Mouse (Mus musculus) embryo, embryonic 10 days (tissue): ENCODE measurements around the gene Pthlh.
"Not testable (repeated sequence)": the region's sequence is repeated elsewhere in the genome, so short reads cannot be mapped to it uniquely, and the experiment has no call there.

Experiments
- DNase-seq: peaks from one replicate; pipeline ENCODE4 v3.0.0-alpha.2; 2015; ENCODE audit warnings: low spot score

Gene Pthlh

DNA sequence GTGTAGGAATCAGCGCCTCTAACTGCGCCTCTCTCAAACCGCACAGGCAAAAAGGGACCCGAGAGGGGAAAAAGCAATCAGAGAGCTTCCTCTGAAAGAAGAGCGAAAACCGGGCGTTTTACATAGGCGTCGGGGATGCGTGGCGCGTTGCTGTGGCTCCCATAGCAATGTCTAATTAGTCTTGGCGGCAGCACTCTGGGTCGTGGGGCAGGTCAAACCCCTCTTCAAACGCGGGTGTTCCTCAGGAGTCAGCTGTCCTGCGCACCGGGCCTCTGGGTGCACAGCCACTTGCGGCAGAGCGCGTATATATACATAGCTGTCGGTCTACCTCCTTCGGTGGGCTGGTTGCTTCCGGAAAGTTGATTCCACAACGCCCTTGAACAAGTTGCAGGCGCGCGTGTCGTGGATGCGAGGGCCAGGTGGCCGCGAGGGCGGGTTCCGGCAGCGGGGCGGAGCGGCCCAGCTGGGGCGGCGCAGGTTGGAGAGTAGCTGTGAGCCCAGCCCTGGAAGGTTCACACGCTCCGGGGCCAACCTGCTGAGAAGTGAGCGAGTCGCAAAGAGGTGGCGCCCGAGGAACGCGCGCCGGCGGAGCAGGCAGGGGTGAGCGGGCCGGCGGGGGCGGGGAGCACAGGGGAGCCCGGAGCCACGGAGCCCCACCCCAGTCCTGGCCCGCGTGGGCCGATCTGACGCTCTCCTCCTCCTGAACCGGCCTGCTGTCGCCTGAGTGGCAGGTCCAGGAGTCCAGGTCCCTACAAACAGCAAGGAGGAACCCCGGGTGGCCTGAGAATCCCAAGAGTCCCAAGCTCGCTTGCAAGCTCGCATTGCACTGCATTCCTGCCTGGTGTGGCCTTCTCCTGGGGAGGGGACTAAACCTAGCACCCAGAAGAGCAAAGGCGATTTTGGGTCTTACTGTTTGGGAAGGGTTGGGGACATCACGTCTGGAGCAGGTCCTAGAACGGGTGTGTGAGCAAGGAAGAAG is at the start of gene Pthlh:
TSS of gene Pthlh (minus strand) at position 597 of the 979 bp plus-strand sequence.
- DNase-seq: peak; percentile 73

DNA sequence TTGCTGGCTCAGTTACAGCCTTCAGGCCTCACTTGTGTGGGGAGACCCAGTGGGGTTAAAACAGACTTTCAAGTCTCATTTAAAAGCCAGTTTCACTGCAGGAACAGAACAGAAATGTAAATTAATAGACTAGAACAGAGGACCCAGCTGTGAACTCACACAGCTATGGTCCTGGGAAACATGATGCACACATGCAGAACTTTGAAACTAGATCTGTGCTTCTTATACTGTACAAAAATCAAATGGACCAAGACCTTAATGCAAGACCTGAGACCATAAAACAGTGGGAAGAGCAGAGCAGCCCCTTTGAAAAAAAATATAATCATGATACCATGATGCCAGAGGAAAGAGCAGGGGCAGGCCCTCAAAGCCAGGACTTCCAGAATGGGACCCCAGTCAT is 49.3 kb upstream of the Pthlh start:
- DNase-seq: no peak

DNA sequence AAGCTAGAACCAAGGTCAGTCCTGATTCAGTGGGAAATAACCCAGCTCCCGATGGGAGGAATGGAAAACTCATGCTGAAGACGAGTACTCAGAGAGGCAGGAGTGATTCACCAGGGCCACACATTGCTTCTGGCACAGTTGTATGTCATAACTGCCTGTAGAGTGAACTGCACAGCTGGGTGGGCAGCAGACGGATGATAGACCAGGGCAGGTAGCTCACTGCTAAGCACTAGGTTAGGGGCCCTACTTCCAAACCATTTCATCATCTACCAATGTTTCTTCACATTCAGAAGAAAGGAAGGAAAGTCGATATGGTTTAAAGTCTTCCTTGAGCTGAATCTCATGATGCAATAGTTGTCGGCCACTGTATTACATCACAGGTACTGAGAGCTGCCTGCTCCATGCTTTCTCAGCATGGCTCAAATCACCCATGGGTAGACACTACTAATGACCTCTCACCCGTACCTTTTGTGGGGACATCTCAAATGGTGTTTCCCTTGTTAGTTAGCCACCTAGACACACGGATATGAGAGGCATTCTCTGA is 46.5 kb upstream of the Pthlh start:
- no peak for DNase-seq

DNA sequence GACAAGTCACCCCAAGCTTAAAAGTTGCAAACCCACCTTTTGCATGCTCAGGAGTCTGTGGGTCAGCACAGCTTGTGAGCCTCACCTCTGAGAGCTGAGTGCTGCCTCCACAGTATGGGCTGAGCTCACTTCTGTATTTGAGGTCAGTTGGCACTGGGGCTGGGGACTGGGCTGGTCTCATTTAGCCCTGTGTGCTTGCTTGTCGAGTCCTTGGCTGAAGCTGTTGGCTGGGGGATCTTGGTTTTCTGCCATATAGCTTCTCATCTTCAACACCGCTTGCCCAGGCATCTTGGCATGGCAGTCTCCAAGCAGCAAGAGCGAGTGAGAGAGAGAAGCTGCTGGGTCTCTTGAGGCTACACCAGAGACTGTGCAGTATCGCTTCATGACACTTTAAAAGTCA is 46.1 kb upstream of the Pthlh start:
- DNase-seq: no peak

DNA sequence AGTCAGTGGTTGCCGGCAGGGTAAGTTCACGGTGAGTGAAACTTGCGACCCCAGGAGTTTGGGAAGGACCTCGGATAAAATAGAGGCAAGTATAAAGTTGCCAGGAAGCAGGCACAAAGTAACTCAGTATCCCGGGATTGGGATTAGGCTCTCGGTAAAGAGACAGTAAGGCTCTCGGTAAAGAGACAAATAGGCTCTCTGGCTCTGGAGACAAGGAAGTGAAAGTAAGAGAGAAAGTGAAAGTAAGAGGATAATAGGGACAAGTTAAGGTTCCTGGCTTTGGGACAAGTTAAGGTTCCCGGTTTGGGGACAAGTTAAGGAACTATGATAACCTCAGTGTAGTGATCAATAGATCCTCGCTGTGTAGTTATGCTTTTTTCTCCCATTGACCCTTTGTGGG is 40.3 kb upstream of the Pthlh start:
- DNase-seq: not testable (repeated sequence)

DNA sequence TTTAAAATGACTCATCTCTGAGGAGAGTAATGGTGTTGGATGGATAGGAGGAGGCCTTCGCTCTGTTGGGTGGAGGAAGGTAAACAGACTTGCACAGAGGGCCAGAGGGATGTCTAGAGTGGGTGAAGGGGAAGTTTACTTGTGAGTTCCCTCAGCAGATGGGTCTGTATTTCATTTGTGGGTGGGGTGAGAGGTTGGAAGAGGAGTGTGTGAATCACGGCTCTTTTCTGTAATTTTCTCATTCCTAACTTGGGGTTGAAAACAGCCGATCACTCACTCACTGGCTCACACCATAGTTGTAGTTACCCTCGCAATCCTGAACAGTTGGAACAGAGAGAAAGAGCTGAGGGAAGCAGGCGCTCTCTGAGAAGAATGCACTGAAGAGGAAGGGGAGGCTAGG is 35.6 kb upstream of the Pthlh start:
- DNase-seq: no peak

DNA sequence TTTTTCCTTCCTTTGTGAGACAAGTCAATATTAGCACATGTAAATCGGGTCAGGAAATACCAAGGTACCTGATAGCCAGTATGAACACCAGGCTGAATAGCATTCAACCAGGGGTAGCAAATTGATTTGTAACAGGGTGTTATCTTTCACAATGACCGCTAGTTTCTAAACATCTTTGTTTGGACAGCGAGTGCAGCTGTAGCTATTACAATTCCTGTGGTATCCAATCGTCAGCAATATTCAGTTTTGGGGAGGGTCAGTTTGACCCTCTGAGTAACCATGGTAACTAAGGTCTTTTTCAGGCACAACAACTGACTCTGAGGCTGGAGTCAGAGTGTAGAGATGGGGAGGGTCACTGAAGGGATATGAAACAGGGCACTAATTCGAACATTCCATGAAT is 15.3 kb upstream of the Pthlh start:
- DNase-seq: peak; percentile 39

DNA sequence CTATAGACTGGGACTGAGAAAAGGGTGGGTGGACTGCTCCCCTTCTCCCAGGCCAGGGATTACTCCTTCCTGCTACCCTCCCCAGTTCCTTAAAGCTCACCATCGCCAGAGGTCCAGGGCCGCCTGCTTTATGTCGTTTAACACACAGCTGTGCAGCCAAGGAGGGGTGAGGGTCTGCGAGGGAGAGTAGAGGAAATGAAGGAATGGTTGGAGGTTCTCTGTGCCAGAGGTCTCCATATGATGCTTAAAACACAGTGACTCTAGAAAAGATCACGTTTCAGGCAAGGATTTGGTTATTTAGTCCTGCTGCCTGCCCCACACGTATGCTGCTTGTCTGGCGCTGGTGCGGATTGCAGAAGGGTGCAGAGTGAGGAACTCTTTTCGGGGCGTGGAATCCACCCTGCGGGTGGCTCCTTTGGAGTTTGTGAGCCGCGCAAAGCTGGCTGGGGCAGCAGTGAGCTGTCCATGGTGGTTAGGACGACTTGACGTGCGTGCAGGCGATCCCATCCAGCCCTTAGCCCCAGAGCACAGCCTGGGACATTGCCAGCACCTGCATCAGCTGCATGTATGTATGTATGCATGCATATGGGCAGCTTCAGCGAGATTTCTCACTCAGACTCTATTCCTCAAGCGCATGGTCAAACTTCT is 4.3 kb upstream of the Pthlh start:
- DNase-seq: peak; percentile 77

DNA sequence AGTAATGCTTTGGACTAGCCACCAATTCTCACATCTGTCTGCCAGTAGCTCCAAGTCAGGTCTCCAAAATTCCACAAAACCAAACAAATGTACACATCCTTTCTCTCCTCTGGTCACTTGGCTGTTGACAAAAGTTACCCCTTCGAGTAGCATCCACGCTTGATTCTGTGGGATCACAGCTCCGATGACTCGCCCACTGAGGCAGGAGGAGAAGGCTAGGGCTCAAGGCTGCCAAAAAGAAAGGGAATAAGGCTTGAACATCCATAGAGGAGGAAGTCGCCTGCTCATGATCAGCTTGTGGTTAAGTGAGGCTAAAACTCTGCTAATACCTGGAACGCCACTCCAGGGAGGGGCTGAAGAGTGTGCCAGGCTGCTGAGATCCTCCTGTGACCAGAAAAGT is 2.5 kb upstream of the Pthlh start:
- no peak for DNase-seq

DNA sequence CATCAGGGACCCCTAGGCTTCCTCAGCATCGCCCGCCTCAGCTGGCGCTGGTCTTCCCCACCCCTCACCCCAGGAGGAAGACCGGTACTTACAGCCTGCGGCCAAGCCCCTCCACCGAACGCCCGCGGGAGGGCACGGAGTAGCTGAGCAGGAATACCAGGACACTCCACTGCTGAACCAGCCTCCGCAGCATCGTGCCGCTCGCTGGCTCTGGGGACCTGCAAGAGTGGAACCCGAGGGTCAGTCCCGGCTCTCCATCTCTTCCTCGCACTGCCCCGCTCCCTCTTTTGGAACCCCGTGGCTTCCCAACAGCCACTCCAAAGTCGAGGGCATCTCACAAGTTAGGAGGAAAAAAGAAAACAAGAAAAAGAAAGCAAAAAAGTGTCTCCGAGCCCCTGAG is 805 bp downstream of the Pthlh start:
- peak; percentile 35 for DNase-seq

DNA sequence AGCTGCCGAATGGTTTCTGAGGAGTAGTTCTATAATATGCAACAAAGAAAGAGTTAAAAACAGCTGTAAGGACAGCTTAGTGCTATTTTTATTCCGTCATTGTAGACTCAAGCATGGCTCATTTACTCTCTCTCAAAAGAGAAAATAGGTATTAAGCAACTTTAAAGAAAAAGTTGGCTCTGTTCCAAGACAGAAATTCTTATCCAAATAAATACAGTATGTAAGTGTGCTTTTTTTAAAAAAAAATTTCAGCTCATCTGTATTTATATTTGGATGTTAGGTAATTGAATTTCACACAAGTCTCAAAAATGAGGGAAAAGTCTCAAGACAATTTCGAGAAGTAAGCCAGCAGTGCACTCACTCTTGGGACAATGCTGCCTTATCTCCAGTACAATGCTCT is 2.4 kb downstream of the Pthlh start:
- DNase-seq: no peak

DNA sequence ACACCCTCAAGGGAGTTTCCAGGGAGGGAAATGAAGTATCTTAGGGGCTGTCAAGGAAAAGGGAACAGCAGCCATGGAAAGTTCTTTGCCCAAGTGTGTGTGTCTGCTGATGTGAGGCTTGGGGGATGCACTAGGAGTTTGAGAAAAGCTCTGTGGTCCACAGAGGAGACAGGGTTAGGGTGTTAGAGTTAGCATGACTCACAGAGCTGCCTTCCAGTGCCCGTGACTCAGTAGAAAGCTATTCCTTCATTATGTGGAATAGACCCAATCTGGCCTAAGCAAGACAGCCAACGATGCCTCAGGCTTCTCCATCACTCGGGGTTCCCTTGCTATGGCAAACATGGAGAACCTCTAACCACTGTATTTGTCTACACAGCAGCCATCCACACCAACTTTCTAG is 3.2 kb downstream of the Pthlh start:
- DNase-seq: no peak

DNA sequence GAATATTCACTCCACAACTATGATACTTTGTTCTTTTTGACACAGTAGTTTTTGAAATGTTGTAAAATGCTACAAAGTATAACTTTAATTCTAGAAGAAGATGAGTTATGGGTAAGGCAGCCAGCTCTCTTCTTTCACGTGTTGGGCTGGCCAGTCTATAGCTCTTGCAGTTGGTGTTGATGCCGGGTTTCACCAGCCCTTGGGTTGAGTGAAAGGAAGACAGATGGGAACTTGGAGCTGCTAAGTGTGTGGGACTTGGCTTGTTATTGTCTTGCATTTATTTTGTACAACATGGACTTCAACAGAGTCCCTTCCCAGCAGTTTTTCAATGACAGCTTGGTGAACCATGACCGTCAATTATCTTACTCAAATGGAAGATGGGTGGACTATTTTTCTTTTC is 16.2 kb downstream of the Pthlh start:
- DNase-seq: no peak

DNA sequence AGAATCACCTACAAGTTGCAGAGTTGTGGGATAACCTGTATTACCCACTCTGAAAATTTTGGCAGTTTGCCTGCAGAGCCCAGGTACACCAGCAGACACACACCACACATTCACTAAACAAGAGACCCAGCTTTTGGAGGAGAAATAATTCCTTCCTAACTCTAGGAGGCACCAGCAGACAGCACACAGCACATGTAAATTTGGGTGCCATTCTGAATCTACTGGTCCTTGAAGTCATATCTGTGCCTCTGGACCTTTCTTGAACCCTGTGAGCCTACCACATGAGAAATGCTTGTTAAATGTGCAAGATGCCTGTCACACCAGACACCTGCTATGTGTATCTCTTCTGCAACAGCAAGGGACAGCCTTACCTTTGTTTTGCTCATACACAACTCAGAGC is 19.7 kb downstream of the Pthlh start:
- no peak for DNase-seq

DNA sequence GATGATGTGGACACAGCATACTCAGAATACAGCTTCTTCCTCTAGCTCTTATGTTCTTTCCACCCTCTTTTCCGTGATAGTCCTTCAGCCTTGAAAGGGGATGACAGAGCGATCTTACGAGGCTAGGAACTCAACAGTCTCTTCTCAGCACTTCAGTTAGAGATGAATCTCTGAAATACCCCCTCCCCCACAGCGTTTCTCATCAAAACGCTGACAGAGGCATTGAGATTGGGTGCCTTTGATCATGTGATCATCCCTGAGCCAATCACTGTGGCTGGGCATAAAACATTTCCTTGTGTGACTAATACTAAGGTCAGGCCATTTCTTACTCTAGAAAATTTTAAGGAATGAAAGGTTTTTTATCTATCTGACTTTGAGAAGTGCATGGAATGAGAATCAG is 20.3 kb downstream of the Pthlh start:
- no peak for DNase-seq

DNA sequence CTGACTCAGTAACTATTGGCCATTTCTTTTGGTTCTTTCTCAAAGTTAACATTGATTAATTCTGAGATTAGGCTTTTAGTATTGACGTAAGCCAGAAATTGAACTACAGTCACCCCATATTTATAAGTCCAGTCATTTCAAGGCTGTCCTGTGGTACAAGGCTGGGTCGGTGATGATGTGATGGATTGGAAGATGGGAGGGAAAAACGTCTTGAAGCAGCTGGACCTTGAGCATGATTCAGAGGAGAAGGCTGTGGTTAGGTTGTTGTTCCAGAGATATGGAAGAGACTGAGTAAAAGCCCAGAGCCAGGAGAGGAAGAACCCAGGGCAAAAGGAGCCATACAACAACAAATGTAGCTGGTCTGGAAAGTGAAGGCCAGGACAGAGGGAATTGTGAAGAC is 22.4 kb downstream of the Pthlh start:
- no peak for DNase-seq

DNA sequence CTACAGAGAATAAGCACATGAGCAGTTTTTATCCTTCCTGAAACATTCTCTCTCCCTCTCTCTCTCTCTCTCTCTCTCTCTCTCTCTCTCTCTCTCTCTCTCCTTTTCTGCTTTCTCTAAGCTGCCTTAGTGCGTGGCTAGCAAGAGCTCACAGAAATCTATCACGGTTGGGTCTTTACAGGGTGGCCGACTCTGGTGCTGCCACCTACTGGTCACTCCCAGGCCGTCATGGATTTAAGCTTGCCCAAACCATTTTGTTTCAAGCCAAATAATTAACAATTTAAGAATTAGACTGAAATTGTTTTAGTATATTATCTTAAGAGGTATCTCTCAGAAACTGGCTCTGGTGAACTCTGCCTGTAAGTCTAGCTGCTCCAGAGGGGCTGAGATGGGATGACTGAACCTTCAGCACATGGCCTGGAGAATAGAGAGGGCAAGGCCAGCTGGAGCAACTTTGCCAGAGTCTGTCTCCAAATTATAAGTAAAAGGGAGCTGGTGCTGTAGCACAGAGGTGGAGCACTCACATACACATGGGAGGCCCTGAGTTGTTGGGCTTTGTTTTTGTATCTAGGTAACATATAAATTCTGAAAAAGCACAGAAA is 23.7 kb downstream of the Pthlh start:
- peak; percentile 84 for DNase-seq

DNA sequence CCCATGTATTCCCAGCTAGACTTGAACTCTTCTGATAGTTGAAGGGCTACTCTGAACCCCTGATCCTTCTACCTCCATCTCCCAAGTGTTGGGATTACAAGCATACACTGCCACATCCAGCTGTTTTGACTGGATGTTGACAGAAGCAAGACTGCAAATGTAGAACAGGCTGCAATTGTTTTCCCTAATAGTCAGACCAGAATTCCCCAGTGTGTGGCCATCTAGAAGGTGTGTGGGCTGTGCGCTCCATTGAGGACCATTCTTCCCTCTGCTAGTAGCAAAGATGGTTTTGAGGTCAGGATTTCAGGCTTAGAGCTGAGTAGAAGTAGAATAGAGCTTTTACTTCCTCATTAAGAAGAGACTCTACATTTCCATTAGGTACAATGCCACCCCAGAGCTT is 37.3 kb downstream of the Pthlh start:
- no peak for DNase-seq

DNA sequence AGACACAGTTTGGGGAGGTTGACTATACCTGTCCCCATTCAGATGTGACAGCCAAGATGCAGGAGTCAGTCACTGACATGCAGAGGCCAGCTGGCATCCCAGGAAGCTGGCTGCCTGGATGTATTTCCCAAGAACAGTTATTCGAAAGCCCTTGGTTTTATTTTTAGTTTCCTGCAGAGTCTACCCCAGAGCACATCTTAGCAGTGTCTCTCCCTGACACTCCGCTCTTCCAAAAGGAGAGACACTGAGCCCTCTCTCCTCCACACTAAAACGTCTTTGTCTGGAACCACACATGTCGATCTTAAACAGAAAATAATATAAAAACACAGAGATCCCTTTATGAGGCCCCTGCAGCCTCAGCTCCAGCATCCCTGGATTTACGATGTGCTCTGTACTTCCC is 44.9 kb downstream of the Pthlh start:
- no peak for DNase-seq

DNA sequence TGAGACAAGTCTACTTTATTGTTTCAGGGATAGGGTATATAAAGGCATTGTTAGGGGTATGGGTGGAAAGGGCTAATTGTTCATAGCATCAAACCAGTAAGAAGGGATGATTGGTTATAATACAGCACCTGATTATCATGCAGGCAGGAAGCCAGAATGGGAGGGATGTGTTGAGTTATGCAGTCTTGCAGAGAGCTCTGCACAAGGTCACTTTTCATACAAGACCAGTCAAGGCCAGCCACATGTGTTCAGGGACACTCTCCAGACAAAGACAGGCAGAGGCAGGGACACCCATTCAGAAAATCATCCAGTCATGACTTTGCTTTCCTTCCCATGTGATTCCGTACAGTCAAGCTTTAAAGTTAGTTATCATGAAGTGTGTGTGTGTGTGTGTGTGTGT is 47.8 kb downstream of the Pthlh start:
- DNase-seq: no peak

DNA sequence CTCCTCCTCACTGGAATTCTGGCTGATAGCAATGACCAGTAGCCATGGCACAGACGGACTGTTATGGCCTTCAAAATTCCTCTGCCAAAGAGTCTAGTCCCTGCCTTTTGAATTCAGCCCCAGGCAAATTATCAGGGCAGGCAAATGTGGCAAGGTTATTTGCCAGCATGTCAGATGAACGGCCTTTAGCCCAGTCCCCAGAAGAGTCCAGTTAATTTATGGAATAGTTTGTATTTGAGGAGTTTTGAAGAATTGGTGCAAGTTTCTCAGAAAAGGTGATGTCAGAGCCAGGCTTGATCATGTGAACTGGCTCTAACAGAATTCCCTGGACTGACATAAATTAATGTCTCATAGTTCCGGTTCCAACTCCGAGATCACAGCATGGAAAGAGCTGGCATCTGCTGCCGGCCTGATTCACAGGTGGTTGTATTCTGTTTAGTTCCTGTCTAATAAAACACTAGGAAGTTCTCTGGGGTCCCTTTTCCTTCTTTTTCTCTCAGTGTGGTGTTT is 56.1 kb downstream of the Pthlh start:
- DNase-seq: no peak
